Mouse (Mus musculus) midbrain, embryonic 14.5 days (tissue): ENCODE measurements around the gene Pepd. TPM values are rescaled to one million over a fixed set of nuclear protein-coding genes. Genes with fewer than 3 reads are reported as not detected.
A peak's percentile ranks its signal among the peaks of the same experiment; 100 is the strongest.

ENCODE experiments used
- ATAC-seq: fragments of 200-750 bp; cut with Nextera tagmentation; 2 replicates; pipeline ENCODE4 v1.8.0; 2017; ENCODE audit warnings: moderate number of reproducible peaks, moderate library complexity; ENCODE audit not compliant: low FRiP score, low TSS enrichment
- DNase-seq: peaks from one replicate; pipeline ENCODE4 v3.0.0-alpha.2; 2015
- H3K27ac ChIP-seq: fragments of 300-500 bp; sonication (generic); replicated peaks from 2 replicates; pipeline ENCODE4 v1.5.1; 2014; ENCODE audit warnings: mild to moderate bottlenecking, low read depth, low read length, moderate library complexity
- H3K27me3 ChIP-seq: fragments of 300-500 bp; sonication (generic); 2 replicates; pipeline ENCODE4 v1.6.1; 2014; ENCODE audit warnings: low read length, control low read depth, mixed read lengths; ENCODE audit not compliant: control insufficient read depth, insufficient read depth
- H3K36me3 ChIP-seq: fragments of 300-500 bp; sonication (generic); 2 replicates; pipeline ENCODE4 v1.6.1; 2014; ENCODE audit warnings: low read length, control low read depth; ENCODE audit not compliant: control insufficient read depth, insufficient read depth
- H3K4me1 ChIP-seq: fragments of 300-500 bp; sonication (generic); 2 replicates; pipeline ENCODE4 v1.6.1; 2014; ENCODE audit warnings: mild to moderate bottlenecking, antibody characterized with exemption, low read length, control low read depth; ENCODE audit not compliant: control insufficient read depth, insufficient read depth
- H3K4me2 ChIP-seq: fragments of 300-500 bp; sonication (generic); 2 replicates; pipeline ENCODE4 v1.6.1; 2014; ENCODE audit warnings: mild to moderate bottlenecking, low read length, moderate library complexity
- H3K4me3 ChIP-seq: fragments of 300-500 bp; sonication (generic); replicated peaks from 2 replicates; pipeline ENCODE4 v1.5.1; 2014; ENCODE audit warnings: low read depth, low read length
- H3K9ac ChIP-seq: fragments of 300-500 bp; sonication (generic); replicated peaks from 2 replicates; pipeline ENCODE4 v1.6.1; 2014; ENCODE audit warnings: mild to moderate bottlenecking, low read length, moderate library complexity
- H3K9me3 ChIP-seq: fragments of 300-500 bp; sonication (generic); 2 replicates; pipeline ENCODE4 v1.6.1; 2016; ENCODE audit warnings: low read length, control low read depth, mixed read lengths; ENCODE audit not compliant: control insufficient read depth
- WGBS: fragments of 180-500 bp; shearing (Covaris S2); extraction: QIAGEN DNeasy Blood & Tissue Kit; methylation state at CpG from one replicate; pipeline ENCODE4 v1.1.7; 2014; 5-methylcytosine and 5-hydroxymethylcytosine counted together
- polyA plus RNA-seq: library from polyadenylated mRNA; unstranded; fragments of >200 nt; fragmentation: Nextera tagmentation; extraction: Ambion mirVana; gene quantifications from 2 replicates; pipeline ENCODE4 v1.2.1, GENCODE M21; 2014

The Pepd gene
- 57.2 and 62.4 TPM in 2 replicates for polyA plus RNA-seq

DNA sequence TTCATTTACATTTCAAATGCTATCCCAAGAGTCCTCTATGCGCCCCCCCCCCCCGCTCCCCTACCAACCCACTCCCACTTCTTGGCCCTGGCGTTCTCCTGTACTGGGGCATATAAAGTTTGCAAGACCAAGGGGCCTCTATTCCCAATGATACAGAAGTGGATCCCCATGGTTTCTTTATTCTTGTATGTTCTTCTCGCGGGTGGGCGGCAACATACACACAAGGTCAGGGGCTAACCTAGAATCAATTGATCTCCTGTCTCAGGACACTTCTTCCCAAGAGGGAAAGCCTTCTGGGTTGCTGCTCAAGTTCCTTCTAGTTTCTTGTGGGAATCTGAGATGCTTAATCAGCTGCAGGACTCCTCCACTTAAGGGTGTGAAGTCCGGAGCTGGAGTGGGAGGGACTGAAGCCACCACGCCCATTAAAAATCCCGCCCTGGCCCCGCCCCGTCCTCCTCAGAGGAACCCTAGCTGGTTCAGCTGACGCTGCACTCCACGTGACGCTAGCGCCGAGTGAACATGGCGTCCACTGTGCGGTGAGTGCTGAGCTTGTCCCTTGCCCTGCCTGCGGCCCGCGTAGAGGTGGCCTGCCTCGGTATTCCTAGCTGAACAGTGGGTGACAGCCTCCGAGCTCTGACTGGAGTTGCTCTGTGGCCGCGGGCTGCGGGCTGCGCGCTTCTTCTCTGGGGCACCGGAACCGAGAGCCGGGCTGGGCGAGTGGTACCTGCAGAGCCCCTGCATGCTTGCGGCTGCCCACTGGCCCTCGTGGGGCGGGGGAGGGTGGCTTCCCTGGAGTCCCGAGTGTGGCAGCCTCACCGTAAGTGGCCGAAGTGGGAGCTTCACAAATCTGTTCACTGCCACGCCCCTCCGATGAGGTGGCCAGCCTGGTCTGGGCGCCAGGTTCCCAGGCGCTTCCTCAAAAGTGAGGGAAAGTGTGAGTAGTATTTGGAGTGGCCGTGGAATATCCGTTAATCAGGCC lies at the start of gene Pepd:
Gene Pepd, plus strand, starts transcription at position 461 of the 979 bp plus-strand sequence.
- H3K27me3 ChIP-seq: no peaks in the 10 kb centered on the region
- peak within 1 kb of the TSS; percentile 81 for H3K9ac ChIP-seq
- H3K27ac ChIP-seq: no peak within 1 kb of the TSS
- H3K4me3 ChIP-seq: peak within 1 kb of the TSS; percentile 82
- ATAC-seq (peak; percentile 92), DNase-seq (peak; percentile 92)
- no peaks in the 10 kb centered on the region for H3K36me3 ChIP-seq
- H3K4me1 ChIP-seq: peaks cover 16% of the 10 kb centered on the region
- H3K9me3 ChIP-seq: no peaks in the 10 kb centered on the region
- WGBS: 8% methylated on average over 44 of the region's 44 CpGs
- peak within 1 kb of the TSS; percentile 88 for H3K4me2 ChIP-seq

DNA sequence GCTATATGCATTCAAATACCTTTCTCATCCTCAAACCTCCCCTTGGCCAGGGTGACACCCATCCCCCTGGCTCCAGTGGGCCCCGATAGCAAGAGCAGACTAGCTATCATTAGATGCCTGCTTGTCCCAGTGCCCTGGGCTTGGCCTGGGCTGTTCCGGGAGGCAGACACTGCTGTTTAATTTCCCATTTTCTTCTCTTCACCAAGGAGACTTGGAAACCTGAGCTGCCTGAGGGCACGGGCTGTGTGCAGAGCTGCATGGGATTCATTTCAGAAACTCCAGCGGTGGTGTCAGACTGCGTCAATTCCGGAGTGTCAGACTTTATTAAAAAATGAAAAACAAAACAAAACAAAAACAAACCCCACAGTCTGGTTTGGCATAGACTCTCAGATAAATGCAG lies 44.9 kb upstream of the Pepd start:
- Histone ChIP-seq H3K4me1 (peaks cover 20% of the 10 kb centered on the region), H3K27me3 (no peaks in the 10 kb centered on the region), H3K4me3 (no peak overlapping the region), H3K9me3 (no peaks in the 10 kb centered on the region), H3K27ac (0 out of 2 replicates have a peak overlapping the region, but pooled peaks have one; percentile 52), H3K36me3 (no peaks in the 10 kb centered on the region), H3K9ac (no peak overlapping the region), H3K4me2 (no peak overlapping the region)
- no peak for ATAC-seq
- 57% methylated on average over 6 of the region's 6 CpGs for WGBS
- DNase-seq: peak; percentile 51

DNA sequence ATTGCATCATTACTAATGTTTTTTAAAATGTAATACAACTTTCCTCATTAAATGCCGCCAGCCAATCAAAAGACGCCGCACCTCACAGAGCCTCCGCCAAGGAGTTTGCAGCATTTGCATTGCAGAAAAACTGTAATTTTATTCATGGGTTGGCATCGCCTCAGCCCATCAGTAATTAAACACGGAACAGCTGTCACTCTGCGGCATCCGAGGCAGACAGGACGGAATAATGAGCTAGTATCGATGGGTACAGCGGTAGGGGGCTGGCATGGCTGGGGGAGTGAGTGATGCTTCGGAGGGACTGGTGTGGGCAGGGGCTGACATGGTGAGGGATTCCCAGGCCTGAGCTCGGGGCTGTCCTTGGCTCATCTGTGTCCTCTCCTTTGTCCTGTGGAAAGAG lies 42.5 kb upstream of the Pepd start:
- WGBS: 29% methylated on average over 13 of the region's 13 CpGs
- no peaks in the 10 kb centered on the region for H3K27me3 ChIP-seq
- no peak overlapping the region; the same call in 1 of the 2 replicates for H3K9ac ChIP-seq
- peaks cover 20% of the 10 kb centered on the region for H3K4me1 ChIP-seq
- DNase-seq: peak; percentile 74
- no peak overlapping the region for H3K4me3 ChIP-seq
- no peaks in the 10 kb centered on the region for H3K36me3 ChIP-seq
- peak overlapping the region; percentile 81 for H3K27ac ChIP-seq
- H3K9me3 ChIP-seq: no peaks in the 10 kb centered on the region
- peak overlapping the region; percentile 14; the same call in 1 of the 2 replicates for H3K4me2 ChIP-seq
- ATAC-seq: peak; percentile 85

DNA sequence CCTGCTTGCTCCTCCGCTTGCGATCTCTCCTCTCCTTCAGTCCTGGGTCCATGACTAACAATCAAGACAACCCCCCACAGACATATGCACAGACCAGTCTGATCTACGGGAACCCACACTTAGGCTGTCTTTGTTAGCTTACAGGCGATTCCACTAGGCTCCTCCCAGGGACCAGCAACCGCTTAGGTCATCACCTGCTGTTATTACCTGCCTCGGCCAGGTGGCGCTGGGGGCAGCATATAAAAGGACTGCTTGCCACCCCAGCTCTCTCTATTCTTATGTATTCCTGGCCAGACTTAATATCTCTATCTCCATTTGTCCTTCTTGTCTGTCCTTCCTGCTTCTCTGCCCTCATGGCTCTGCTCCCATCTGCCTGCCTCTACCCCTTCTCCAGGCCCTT lies 35.4 kb upstream of the Pepd start:
- Histone ChIP-seq H3K4me3 (no peak overlapping the region), H3K4me2 (no peak overlapping the region), H3K4me1 (no peaks in the 10 kb centered on the region), H3K27ac (no peak overlapping the region), H3K27me3 (no peaks in the 10 kb centered on the region), H3K9ac (no peak overlapping the region), H3K9me3 (no peaks in the 10 kb centered on the region), H3K36me3 (no peaks in the 10 kb centered on the region)
- no peak for ATAC-seq
- no peak for DNase-seq
- WGBS: 72% methylated on average over 7 of the region's 7 CpGs

DNA sequence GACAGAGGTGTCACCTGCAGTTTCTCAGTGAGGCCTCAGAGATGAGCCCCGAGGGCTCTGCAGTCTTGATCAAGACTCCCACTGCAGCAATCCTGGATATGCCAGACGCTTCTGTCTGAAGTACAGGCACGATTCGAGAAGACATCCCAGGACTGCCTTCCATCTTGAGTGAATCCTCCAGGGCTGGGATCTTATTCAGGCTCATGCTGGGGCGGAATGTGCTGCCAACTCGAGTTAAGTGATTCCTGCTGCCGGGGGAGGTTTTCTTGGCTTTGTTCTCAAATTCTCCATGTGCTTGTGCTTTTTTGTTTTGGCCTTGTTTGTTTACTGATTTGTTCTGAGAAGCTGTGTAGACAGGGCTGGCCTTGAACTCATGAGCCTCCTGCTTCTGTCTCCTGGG lies 34.4 kb upstream of the Pepd start:
- ATAC-seq: no peak
- H3K4me3 ChIP-seq: no peak overlapping the region

DNA sequence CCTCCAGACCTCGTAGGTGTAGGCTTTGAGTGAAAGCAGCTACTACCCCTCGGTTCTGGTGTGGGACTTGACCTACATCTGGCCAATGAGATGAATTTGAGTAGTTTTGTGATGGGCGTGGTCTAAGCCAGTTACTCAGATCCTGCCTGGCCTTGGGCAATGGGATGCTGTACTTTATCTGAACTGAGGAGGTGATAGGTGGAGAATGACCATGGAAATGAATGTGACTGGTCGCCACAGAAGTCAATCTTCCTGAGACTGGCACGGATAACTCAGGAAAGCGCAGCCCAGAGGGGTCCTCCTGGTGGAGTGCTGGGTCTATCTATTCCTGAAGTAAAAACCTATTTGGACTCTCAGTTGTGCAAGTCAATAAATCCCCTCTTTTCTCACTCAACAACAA lies 23.7 kb upstream of the Pepd start:
- DNase-seq (no peak), ATAC-seq (no peak)
- H3K36me3 ChIP-seq: no peaks in the 10 kb centered on the region
- no peak overlapping the region for H3K4me2 ChIP-seq
- H3K9ac ChIP-seq: no peak overlapping the region
- no peaks in the 10 kb centered on the region for H3K9me3 ChIP-seq
- no peaks in the 10 kb centered on the region for H3K4me1 ChIP-seq
- no peaks in the 10 kb centered on the region for H3K27me3 ChIP-seq
- H3K27ac ChIP-seq: no peak overlapping the region
- 79% methylated on average over 6 of the region's 6 CpGs for WGBS
- no peak overlapping the region for H3K4me3 ChIP-seq

More for the DNA sequence above, 34.4 kb upstream of the Pepd start:
- Histone ChIP-seq H3K36me3 (no peaks in the 10 kb centered on the region), H3K27me3 (no peaks in the 10 kb centered on the region), H3K9ac (no peak overlapping the region), H3K9me3 (no peaks in the 10 kb centered on the region), H3K4me1 (no peaks in the 10 kb centered on the region), H3K27ac (no peak overlapping the region), H3K4me2 (no peak overlapping the region)
- WGBS: 48% methylated on average over 7 of the region's 7 CpGs
- peak; percentile 31 for DNase-seq

DNA sequence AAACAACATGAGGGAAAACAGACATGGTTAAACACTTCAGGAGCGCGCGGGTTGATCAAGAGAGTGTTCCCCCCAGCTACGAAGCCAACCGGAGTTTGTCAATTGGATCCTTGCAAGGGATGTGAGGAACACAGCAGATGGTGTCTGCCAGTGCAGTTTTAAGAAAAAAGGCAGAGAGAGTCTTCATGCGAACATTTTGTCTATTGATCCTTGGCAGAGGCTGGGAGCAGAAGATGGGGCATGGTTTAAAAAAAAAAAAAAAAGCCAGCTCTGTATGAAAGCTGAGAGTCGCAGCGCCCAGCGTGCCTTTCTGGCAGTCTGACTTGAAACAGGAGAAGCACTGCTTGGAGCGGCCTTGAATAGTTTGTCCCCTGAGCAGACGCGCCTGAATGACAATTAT lies 23.3 kb upstream of the Pepd start:
- H3K27ac ChIP-seq: no peak overlapping the region
- DNase-seq (peak; percentile 45), ATAC-seq (no peak)
- H3K4me2 ChIP-seq: no peak overlapping the region
- H3K4me3 ChIP-seq: no peak overlapping the region
- 50% methylated on average over 12 of the region's 12 CpGs for WGBS
- no peaks in the 10 kb centered on the region for H3K4me1 ChIP-seq
- H3K9ac ChIP-seq: no peak overlapping the region
- H3K36me3 ChIP-seq: no peaks in the 10 kb centered on the region
- H3K9me3 ChIP-seq: no peaks in the 10 kb centered on the region
- H3K27me3 ChIP-seq: no peaks in the 10 kb centered on the region

DNA sequence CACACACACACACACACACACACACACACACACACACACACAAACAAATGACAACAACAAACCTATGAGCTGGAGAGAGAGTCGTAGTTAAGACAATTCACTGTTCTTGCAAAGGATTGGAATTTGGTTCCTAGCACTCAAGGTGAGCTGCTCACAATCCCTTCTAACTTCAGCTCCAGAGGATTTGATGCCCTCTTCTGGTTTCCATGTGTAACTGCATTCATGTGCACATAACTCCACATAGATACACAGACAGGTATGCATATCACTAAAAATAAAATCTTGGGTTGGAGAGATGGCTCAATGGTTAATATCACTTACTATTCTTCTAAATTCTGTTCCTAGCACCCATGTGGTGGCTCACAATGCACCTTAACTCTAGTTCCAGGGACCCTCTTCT lies 19.3 kb upstream of the Pepd start:
- no peak for DNase-seq
- 100% methylated on average over 1 of the region's 1 CpGs for WGBS

DNA sequence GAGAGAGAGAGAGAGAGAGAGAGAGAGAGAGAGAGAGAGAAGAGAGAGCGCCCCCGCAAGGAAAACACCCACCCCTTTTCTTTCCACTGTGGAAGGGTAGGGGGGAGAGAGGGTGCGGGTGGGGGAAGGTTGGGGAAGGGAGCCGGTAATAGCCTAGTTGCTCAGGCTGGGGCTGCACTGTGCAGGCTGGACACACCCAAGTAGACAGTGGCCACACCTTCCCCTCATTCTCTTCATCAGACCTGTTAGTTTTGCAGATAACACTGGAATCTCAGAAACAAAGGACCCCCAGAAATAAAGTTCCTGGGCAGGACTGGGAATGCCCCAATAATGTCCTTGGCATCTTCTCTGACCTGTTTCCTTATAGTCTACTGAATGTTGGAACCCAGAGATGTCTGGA lies 15.7 kb upstream of the Pepd start:
- no peak overlapping the region for H3K9ac ChIP-seq
- no peaks in the 10 kb centered on the region for H3K27me3 ChIP-seq
- H3K4me1 ChIP-seq: peaks cover 10% of the 10 kb centered on the region; the same call in 1 of the 2 replicates
- H3K4me2 ChIP-seq: no peak overlapping the region
- WGBS: 84% methylated on average over 4 of the region's 4 CpGs
- H3K4me3 ChIP-seq: no peak overlapping the region
- ATAC-seq (no peak), DNase-seq (no peak)
- H3K36me3 ChIP-seq: no peaks in the 10 kb centered on the region
- H3K9me3 ChIP-seq: no peaks in the 10 kb centered on the region
- no peak overlapping the region for H3K27ac ChIP-seq

More for the DNA sequence above, 19.3 kb upstream of the Pepd start:
- Histone ChIP-seq H3K4me3 (no peak overlapping the region), H3K27me3 (no peaks in the 10 kb centered on the region), H3K27ac (no peak overlapping the region), H3K4me2 (no peak overlapping the region), H3K4me1 (peaks cover 8% of the 10 kb centered on the region; the same call in 1 of the 2 replicates), H3K9ac (no peak overlapping the region), H3K9me3 (no peaks in the 10 kb centered on the region), H3K36me3 (no peaks in the 10 kb centered on the region)
- ATAC-seq: no peak
